Mouse (Mus musculus): Measurements from ENCODE around the gene Gm9964. TPM values are rescaled to one million over a fixed set of nuclear protein-coding genes. Genes with fewer than 3 reads are reported as not detected.
"Not testable (repeated sequence)": the region's sequence is repeated elsewhere in the genome, so short reads cannot be mapped to it uniquely, and the experiment has no call there.

The Gm9964 gene
- total RNA-seq, 1 experiment from 2014 or later: not detected

GRCm38 (mm10) chr11:79299719-79300431 is 3.2 kb upstream of the Gm9964 start:
- DNase-seq: no peak

GRCm38 (mm10) chr11:79296167-79296566 is 539 bp downstream of the Gm9964 start:
- peak; percentile 43 for DNase-seq

GRCm38 (mm10) chr11:79293971-79294370 is 2.7 kb downstream of the Gm9964 start:
- DNase-seq: no peak

GRCm38 (mm10) chr11:79293025-79293424 is 3.7 kb downstream of the Gm9964 start:
- no peak for DNase-seq

GRCm38 (mm10) chr11:79292130-79292529 is 4.6 kb downstream of the Gm9964 start:
- DNase-seq: no peak

GRCm38 (mm10) chr11:79291651-79292050 is 5.1 kb downstream of the Gm9964 start:
- no peak for DNase-seq

- peak; percentile 62 for DNase-seq
Measured at GRCm38 (mm10) chr11:79290473-79290872, 6.2 kb downstream of the Gm9964 start.

GRCm38 (mm10) chr11:79288913-79289640 is 7.6 kb downstream of the Gm9964 start:
- DNase-seq: no peak

GRCm38 (mm10) chr11:79288278-79288843 is 8.3 kb downstream of the Gm9964 start:
- DNase-seq: no peak

- DNase-seq: no peak
Measured at GRCm38 (mm10) chr11:79287447-79287846, 9.3 kb downstream of the Gm9964 start.

GRCm38 (mm10) chr11:79286305-79286799 is 10.4 kb downstream of the Gm9964 start:
- DNase-seq: no peak

GRCm38 (mm10) chr11:79283350-79284030 is 13.2 kb downstream of the Gm9964 start:
- no peak for DNase-seq

- DNase-seq: peak; percentile 50
Measured at GRCm38 (mm10) chr11:79281396-79281795, 15.3 kb downstream of the Gm9964 start.

- no peak for DNase-seq
Measured at GRCm38 (mm10) chr11:79279732-79280405, 16.8 kb downstream of the Gm9964 start.

- no peak for DNase-seq
Measured at GRCm38 (mm10) chr11:79273757-79274156, 22.9 kb downstream of the Gm9964 start.

- no peak for DNase-seq
Measured at GRCm38 (mm10) chr11:79273039-79273438, 23.7 kb downstream of the Gm9964 start.

- peak; percentile 16 for DNase-seq
Measured at GRCm38 (mm10) chr11:79267171-79267570, 29.5 kb downstream of the Gm9964 start.

- DNase-seq: no peak
Measured at GRCm38 (mm10) chr11:79264376-79264775, 32.3 kb downstream of the Gm9964 start.

GRCm38 (mm10) chr11:79260126-79260525 is 36.6 kb downstream of the Gm9964 start:
- not testable (repeated sequence) for DNase-seq

- no peak for DNase-seq
Measured at GRCm38 (mm10) chr11:79258738-79259137, 38.0 kb downstream of the Gm9964 start.

GRCm38 (mm10) chr11:79254391-79255098 is 42.2 kb downstream of the Gm9964 start, which contains the start of gene Wsb1:
Wsb1 (minus strand) TSS chr11:79254671.
- peak; percentile 96 for DNase-seq
